Mouse (Mus musculus) small intestine, adult 2 months (tissue): ENCODE results near the gene Lamp2. TPM values are rescaled to one million over a fixed set of nuclear protein-coding genes. Genes with fewer than 3 reads are reported as not detected.

Source experiments
- H3K27ac ChIP-seq: fragments of 200-500 bp; 2 replicates; pipeline ENCODE4 v1.5.1; 2012; ENCODE audit warnings: low read depth, low read length, control low read depth, inconsistent platforms; ENCODE audit not compliant: insufficient read depth
- H3K27me3 ChIP-seq: fragments of 200-500 bp; 2 replicates; pipeline ENCODE4 v1.6.1; 2012; ENCODE audit warnings: mild to moderate bottlenecking, moderate library complexity, low read length, inconsistent platforms; ENCODE audit not compliant: control insufficient read depth, insufficient read depth
- H3K36me3 ChIP-seq: fragments of 200-500 bp; 2 replicates; pipeline ENCODE4 v1.6.1; 2012; ENCODE audit warnings: mild to moderate bottlenecking, low read length, control low read depth, inconsistent platforms; ENCODE audit not compliant: control insufficient read depth, insufficient read depth
- H3K4me1 ChIP-seq: fragments of 200-500 bp; 2 replicates; pipeline ENCODE4 v1.6.1; 2012; ENCODE audit warnings: low read length, inconsistent platforms, mixed read lengths; ENCODE audit not compliant: control insufficient read depth, insufficient read depth, insufficient read length
- H3K4me3 ChIP-seq: fragments of 200-500 bp; 2 replicates; pipeline ENCODE4 v1.5.1; 2012; ENCODE audit warnings: low read depth, mild to moderate bottlenecking, control low read depth, inconsistent platforms, low read length, moderate library complexity
- CTCF ChIP-seq: fragments of 200-500 bp; IDR thresholded peaks from 2 replicates; pipeline ENCODE4 v1.5.1; 2012; ENCODE audit warnings: low read depth, mild to moderate bottlenecking, control low read depth, inconsistent platforms, low read length, moderate library complexity, mixed read lengths; ENCODE audit not compliant: insufficient replicate concordance, insufficient read length; ENCODE audit errors: extremely low read depth
- POLR2A ChIP-seq: fragments of 200-500 bp; IDR thresholded peaks from 2 replicates; pipeline ENCODE4 v1.6.1; 2012; ENCODE audit warnings: low read depth, mild to moderate bottlenecking, control low read depth, inconsistent platforms, low read length, moderate library complexity
- WGBS: fragments of 180-500 bp; shearing (Covaris S2); methylation state at CpG from one replicate; pipeline ENCODE4 v1.1.7; 2018; 5-methylcytosine and 5-hydroxymethylcytosine counted together
- polyA plus RNA-seq: library from polyadenylated mRNA; depleted of rRNA; stranded (reverse); fragments of >200 nt; gene quantifications from 2 replicates; pipeline ENCODE4 v1.2.3, GENCODE M21; 2012; rRNA removed

The Lamp2 gene
- polyA plus RNA-seq, 1 experiment: 16.8 TPM

DNA sequence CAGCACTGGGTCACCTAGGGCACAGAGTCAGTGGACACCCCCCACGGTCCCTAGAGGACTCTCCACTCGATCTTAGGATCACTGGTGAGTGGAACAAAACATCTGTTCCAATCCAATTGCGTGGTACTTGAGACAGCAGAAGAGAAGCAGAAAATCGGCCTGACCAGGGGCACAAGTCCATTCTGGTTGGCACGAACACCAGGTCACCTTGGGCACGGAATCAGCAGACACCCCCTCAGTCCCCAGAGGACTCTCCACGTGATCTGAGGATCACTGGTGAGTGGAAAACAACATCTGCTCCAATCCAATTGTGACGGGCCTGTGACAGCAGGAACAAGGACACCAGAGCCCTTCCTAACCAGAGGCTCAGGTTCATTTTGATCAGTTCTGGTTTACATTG, 94.2 kb downstream of the Lamp2 start:
- TF ChIP-seq POLR2A: no peak
- TF ChIP-seq CTCF: no peak

More for the DNA sequence above, 94.2 kb downstream of the Lamp2 start:
- WGBS: 68% methylated on average over 8 of the region's 8 CpGs
- Histone ChIP-seq H3K27me3 (no peaks in the 10 kb centered on the region), H3K36me3 (no peaks in the 10 kb centered on the region), H3K4me1 (no peaks in the 10 kb centered on the region), H3K27ac (no peak overlapping the region), H3K4me3 (no peak overlapping the region)

Other genes starting within 250 kb of the Lamp2 start
- gene Tmem255a, start 204.0 kb downstream of the Lamp2 start, polyA plus RNA-seq: 0.13 and 0.47 TPM in 2 replicates
- gene Atp1b4, start 140.3 kb downstream of the Lamp2 start, polyA plus RNA-seq: not detected in 2 replicates
- gene Cul4b, start 119.7 kb upstream of the Lamp2 start, polyA plus RNA-seq: 0.52 and 0.75 TPM in 2 replicates
- gene Mcts1, start 144.1 kb upstream of the Lamp2 start, polyA plus RNA-seq: 1.1 and 2.0 TPM in 2 replicates
- 2.3 and 3.2 TPM in 2 replicates for gene C1galt1c1, start 178.6 kb upstream of the Lamp2 start, polyA plus RNA-seq